Mouse (Mus musculus) lung, postnatal 36 days (tissue): ENCODE measurements around the gene Yap1.

Source experiments
- DNase-seq: peaks from one replicate; pipeline ENCODE4 v3.0.0; 2022; ENCODE audit warnings: mixed read lengths

Gene Yap1

GRCm38 (mm10) chr9:8004370-8004991 lies at the start of gene Yap1:
Gene Yap1, minus strand, starts transcription at chr9:8004596.
- peak; percentile 91 for DNase-seq

DNA sequence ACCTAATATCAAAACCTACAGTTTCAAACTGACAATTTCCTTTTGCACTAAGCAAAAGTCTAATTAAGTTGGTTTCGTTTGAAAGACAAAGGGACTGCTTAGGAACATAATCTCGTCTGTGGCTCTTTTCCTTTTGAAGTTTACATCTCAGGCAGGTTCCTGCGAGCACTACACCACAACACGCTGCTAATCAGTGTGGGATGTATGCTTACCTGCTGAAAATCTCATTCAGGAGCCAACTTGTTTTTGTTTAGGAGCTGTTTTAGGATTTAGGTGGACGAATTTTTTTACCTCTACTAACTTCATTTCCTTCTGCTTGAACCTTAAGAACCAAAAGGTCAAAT lies 38.6 kb upstream of the Yap1 start:
- DNase-seq: no peak

GRCm38 (mm10) chr9:8042338-8043043 lies 38.1 kb upstream of the Yap1 start, which contains the start of gene Cfap300:
Gene Cfap300, minus strand, starts transcription at chr9:8042823.
- peak; percentile 98 for DNase-seq

DNA sequence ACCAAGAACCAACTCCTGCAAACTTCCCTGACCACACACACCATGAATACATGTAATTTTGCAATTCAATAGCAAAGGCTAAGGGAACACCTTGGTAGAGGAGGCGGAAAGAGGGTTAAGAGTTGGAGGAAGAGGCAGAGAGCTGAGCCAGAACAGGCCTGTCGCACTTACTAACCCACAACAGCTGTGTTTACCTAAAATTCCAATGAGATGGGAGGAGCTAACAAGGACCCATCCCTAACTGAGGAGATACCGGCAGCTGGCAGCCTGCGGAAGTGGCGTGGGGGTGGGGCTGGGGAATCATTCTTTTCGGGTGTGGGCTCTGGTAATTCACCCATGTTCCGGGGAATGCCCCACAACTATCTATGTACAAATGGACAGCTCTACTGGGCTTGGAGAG lies 31.1 kb upstream of the Yap1 start:
- peak; percentile 55 for DNase-seq

DNA sequence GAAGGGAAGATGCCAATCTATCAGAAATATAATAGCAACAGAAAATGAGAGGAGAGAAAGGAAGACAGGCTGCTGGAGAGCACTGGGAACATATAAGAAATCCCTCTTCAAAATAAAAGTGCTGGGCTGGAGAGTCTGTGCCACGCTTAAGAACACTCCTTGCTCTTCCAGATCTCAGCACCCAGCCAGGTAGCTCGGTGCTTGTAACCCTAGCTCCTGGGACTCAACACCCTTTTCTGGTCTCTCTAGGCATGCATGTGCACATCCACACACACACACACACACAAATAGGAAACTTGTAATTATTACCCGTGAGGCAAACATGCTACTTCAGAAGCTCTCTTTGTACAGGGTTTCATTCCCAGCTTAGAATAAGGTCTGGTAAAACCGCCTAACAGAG lies 30.7 kb upstream of the Yap1 start:
- no peak for DNase-seq

DNA sequence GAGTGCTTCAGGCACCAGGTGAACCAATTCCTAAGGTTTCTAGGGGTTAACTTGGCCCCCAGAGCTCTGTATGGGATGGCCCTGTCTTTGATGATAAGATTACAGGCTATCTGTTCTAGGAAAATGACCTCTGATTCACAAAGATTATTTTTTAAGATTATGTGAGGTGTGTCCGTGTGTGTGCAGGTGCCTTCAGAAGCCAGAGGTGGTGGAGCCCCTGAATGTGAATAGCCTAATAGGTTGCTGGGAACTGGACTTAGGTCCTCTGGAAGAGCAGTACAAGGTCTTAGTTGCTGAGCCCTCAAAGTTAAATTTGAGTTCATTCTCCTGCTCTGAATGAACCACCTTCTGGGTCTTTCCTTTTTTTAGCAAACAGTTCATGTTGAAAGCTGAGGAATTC lies 29.7 kb upstream of the Yap1 start:
- no peak for DNase-seq

DNA sequence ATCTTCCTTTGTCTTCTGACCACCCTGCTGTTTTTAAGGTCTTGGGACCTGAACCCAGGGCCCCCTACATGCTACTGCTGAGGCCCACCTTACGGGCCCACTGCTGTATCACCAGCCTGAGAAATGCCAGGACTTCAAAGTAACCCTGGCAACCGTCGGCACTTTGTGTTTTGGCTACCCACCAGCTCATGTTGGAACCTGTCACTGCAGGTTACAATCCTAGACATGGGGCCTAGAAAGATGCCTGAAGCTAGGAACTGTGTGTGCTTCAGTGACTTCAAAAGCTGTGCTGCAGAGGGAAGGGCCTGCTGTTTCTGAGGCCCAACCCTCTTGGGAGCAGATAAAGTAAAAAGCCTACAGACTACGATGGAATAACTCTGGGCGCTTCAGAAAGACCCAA lies 28.5 kb upstream of the Yap1 start:
- no peak for DNase-seq

DNA sequence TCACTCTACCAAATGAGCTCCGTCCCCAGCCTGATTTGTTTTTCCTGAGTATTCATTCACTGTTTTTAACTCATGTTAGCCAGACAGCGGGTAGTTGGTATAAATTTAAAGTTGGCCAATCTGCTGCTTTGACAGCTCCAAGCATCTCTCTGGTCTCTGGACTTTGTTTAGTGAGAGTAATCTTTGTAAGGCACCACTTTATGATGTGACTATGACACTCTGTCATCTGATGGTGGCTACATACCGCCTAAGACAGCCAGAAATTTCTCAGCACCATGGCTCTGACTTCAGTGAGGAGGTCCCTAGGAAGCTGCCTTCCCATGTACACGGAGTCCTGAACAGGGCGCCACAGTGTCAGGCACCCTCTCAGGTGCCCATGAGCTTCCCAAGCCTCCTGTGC lies 14.2 kb upstream of the Yap1 start:
- DNase-seq: no peak

DNA sequence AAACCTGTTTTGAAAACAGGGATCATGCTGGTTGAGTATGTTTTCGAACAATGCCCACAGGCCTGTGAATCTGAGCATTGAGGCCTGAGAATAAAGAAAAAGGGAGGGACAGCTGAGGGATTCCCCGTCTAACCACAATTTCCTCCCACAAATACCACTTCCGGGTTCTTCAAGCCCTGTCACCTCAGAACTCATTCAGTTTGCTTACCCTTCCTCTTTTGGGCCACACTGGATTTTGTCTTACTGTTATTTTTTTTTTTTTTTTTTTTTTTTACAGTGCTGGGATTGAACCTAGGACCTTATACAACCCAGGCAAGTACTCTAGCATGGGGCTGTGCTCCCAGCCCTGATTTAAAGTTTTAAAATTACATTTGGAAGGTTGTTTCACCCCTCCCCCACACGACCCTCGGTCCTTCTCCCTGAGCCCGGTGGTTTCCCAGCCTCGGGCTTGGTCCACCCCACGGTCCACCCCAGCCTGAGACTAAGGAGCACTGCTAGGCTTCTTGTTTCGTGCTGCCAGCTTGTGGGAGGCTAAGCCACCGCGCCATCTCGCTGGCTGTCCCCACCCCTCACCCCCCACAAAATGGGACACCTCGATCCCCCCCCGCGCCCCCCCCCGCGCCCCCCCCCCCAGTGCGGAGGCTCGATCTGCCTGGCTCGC lies 13.0 kb upstream of the Yap1 start:
- peak; percentile 44 for DNase-seq

GRCm38 (mm10) chr9:8003301-8004271 lies 810 bp downstream of the Yap1 start:
- peak; percentile 76 for DNase-seq

DNA sequence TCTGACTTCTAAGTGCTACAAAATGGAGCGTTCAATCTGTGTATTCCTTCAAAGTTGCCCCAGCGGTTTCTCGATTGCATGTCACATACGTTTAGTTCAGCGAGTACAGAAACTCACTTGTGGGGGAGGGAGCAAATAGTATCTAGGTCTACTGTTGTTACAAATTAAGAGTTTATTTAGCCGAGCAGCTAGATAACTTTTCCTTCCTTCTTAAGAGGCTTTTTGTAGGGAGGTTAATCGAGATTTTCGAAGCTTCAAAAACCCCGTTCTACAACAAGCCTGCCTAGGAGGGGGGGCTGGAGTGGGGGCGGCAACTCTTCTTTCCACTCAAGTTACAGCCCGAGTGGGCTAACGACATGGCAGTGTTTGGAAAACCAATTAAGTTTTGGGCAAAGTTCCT lies 1.6 kb downstream of the Yap1 start:
- no peak for DNase-seq

DNA sequence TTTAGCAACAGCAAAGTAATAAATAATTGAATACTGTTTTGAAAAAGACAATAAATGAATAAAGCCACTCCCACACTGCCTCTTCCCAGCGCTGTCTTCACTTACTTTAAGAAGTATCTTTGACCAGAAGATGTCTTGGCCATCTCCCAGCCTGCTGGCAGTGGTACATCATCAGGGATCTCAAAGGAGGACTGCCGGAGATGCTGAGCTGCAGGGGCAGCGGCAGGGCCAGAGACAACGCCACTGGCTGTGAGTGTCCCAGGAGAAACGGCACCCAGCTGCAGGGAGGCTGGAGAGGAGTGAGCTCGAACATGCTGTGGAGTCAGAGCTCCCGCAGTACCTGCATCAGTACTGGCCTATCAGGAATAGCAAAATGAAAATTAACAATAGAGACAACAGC lies 3.0 kb downstream of the Yap1 start:
- no peak for DNase-seq

- no peak for DNase-seq
Measured at GRCm38 (mm10) chr9:7994275-7994674, 10.1 kb downstream of the Yap1 start.

GRCm38 (mm10) chr9:7992651-7993050 lies 11.7 kb downstream of the Yap1 start:
- peak; percentile 53 for DNase-seq

GRCm38 (mm10) chr9:7990897-7991296 lies 13.5 kb downstream of the Yap1 start:
- DNase-seq: peak; percentile 19

DNA sequence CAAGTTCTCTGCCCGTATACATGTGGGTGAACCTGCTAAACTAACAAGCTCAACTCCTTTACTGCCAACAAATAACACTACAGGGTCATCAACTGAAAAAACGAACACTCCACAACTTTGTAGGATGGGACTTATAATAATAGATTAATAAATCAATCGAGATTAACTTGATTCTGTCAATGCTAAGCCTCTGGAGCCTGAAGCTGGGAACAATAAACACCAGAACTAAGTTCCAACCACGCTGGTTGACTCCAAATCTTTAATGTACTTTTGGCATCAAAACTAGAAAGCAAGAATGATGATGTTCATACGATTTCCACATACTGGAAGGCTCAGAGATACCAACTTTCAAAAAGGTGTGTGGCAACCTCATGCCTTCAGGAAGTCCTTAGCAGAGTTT lies 17.3 kb downstream of the Yap1 start:
- DNase-seq: no peak

DNA sequence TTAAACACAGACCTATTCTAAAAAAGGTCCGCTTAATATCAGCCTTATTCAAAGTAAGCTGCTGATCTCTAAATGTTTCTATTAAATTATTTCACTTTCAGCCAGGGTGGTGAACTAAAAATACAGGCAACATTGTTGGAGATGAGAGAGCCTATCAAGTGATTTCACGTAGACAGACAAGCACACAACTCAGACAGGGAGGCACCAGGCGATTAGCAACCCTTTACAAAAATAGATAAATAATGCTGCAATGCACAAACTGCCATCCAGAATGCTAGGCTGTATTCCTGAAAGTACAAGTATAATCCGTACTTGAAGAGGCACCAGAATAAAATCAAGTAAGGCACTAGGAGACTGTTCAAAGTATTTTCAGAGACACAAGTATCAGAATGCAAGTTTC lies 20.1 kb downstream of the Yap1 start:
- DNase-seq: no peak

DNA sequence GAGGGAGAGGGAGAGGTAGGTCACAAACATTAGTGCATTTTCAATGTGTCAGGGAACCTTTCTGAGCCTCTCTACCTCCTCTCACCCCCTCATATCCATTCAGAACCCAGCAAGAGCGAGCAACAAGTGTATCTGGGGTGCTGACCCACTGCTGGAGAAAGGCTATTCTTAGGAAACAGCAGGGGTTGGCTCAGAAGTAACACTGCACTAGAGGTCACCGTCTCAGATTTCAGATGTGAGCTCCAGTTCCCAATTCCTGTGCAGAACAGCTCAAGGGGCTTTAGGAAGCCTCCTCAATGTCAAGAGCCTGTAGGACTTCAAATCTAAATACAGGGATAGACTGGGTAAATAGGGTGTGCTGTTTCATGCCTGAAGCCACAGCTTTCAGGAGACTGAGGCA lies 20.7 kb downstream of the Yap1 start:
- no peak for DNase-seq

- no peak for DNase-seq
Measured at GRCm38 (mm10) chr9:7980162-7980561, 24.2 kb downstream of the Yap1 start.

GRCm38 (mm10) chr9:7979153-7979916 lies 25.1 kb downstream of the Yap1 start:
- DNase-seq: peak; percentile 8

DNA sequence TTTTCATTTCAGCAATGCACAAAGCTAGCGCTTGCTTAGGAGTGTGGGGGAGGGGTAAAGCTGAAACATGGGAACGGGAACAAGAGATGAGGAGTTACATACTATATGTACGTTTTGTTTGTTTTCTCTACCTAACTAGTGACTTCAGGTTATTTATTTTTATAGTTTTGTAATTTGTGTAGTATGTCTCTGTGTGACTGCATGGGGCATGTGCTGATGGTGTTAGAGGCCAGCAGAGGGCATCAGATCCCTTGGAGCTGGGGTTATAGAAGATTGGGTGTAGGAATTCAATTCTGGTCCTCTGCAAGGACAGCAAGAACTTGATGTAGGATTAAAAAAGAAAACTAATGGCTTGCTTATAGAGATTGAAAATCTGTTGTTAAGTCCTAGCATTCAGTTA lies 25.9 kb downstream of the Yap1 start:
- no peak for DNase-seq

- no peak for DNase-seq
Measured at GRCm38 (mm10) chr9:7977587-7977986, 26.8 kb downstream of the Yap1 start.
